Mouse (Mus musculus): Measurements from ENCODE around the gene Coil.

- TF ChIP-seq CTCF (IDR thresholded peaks at IDR 0.05) (no peak), EP300 (IDR thresholded peaks at IDR 0.05; ENCODE audit: insufficient read depth, low read depth, low read length) (no peak), POLR2A (IDR thresholded peaks at IDR 0.05; ENCODE audit: insufficient read depth, low read depth, low read length) (no peak)
Observed at GRCm38 (mm10) chr11:89003078-89003477, 33.0 kb downstream of the Coil start.

Measured in heart, adult 2 months (tissue).